Mouse (Mus musculus): Measurements from ENCODE around the gene Yrdc.

Gene Yrdc

GRCm38 (mm10) chr4:124850261-124850913 is at the start of gene Yrdc:
Gene Yrdc, plus strand, starts transcription at chr4:124850679.
- DNase-seq (ENCODE audit: low spot score in 2 of 2) = peak; percentile 89 to 94

DNA sequence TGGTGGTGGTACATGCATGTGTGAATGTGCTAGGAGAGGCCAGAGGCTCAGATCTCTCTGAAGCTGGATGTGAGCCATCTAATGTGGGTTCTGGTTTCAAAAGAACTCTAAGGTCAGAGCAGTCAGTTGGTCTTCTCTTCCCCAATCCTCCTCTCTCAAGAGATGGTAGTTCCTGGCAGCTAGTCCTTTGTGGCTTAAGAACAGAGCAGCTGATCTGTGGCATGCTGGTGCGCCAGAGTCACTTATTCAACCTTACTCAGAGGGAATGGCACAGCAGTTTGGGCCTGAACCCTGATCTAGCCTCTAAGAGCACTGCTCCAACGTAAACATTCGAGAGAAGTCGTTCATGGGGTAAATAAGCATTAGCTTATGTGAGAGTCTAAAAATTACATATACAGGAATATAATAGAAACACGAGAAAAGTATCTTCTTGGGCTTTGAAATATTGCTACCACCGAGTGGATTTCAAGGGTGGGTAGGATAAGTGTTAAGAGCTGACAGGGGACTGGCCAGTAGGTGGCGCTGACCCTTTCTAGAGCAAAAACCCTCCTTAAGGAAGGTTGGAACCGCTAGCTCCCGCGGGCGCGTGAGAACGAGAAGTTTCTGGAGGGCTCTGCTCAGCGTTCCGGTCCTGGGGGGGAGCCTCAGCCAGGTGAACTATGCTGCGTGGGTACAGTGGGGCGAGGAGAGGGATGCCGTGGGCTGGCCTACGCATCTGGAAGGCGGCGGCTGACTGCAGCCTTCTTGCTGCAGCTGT is 48.7 kb upstream of the Yrdc start, which contains the start of gene Mtf1:
Gene Mtf1, plus strand, starts transcription at position 553 of the 757 bp plus-strand sequence.
- peak; percentile 85 to 88 for DNase-seq (ENCODE audit: low spot score in 2 of 2)

GRCm38 (mm10) chr4:124802309-124803260 is 47.9 kb upstream of the Yrdc start:
- peak; percentile 94 to 96 for DNase-seq (ENCODE audit: low spot score in 2 of 2)

- no peak for DNase-seq (ENCODE audit: low spot score in 2 of 2)
Measured at GRCm38 (mm10) chr4:124803406-124803805, 47.1 kb upstream of the Yrdc start.

DNA sequence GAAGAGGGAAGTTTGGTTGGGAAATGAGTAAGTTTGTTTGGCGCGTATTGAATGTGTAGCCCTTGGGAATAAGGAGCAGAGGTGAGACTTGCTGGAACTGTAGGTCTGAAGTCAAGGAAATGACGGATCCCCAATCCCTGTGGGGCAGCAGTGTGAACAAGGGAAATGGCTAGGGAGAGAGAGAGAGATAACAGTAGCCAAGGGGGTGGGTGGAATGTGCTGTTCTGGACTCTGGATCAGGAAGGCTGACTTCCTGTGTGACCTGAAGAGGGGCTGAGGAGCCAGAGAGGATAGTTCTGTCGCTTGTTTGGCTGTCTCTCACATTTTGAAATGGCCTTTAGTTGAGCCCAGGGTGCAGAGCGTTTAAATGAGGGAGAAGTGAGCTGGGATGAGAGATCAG is 42.0 kb upstream of the Yrdc start:
- no peak for DNase-seq (ENCODE audit: low spot score in 2 of 2)

DNA sequence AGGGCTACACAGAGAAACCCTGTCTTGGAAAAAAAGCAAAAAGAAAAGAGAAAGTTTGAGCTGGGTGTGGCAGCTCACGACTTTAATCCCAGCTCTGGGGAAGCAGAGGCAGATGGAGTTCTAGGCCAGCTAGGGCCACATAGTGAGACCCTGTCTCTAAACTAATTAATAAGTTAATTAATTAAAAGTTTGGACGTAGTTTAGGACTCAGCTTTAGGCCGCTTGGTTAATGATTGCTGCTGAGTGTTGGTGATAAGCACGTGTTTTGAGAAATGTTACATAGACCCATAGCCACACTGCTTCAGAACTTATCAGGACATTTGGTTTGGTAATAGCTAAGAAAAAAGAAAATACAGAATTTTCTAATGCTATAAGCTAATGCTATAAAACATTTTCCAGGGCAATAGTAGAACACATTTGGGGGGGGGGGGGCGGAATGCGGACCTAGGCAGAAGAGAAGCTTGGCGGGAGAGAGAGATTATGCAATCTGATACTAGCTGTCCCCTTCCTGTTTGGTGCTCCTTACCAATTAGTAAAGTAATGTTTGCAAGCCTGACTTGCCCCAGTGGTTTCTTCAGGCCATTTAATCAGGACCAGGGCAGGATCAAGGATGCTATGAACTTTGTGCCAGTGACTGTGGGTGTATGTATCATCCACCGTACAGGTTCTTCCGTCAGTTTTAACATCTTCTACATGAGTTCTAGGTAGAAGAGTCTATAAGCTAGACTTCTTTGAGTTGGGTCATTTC is 41.2 kb upstream of the Yrdc start:
- DNase-seq (ENCODE audit: low spot score in 2 of 2) = no peak

GRCm38 (mm10) chr4:124810056-124810455 is 40.4 kb upstream of the Yrdc start:
- DNase-seq (ENCODE audit: low spot score in 2 of 2) = no peak

GRCm38 (mm10) chr4:124811347-124811975 is 39.0 kb upstream of the Yrdc start:
- DNase-seq (ENCODE audit: low spot score in 2 of 2) = peak; percentile 61 to 72

DNA sequence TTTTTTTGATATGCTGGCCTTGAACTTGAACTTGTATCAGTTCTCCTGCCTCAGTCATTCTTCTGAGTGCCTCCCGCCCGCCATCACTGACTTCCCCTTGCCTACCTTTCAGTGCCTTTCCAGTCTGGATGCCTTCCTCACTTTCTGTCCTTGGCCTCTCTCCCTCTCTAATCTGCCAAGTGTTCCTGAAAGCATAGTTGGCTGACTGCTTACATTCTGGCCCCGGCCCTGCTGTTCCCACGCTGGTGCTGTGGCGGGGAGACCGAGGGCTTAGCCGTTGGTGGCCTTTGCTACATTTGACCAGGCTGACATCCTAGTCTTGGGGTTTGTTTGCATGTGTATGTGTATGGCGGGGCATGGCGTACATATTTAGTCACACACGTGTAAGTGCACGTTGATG is 34.6 kb upstream of the Yrdc start:
- no peak for DNase-seq (ENCODE audit: low spot score in 2 of 2)

GRCm38 (mm10) chr4:124817803-124818202 is 32.7 kb upstream of the Yrdc start:
- no peak for DNase-seq (ENCODE audit: low spot score in 2 of 2)

- no peak for DNase-seq (ENCODE audit: low spot score in 2 of 2)
Measured at GRCm38 (mm10) chr4:124818832-124819231, 31.6 kb upstream of the Yrdc start.

DNA sequence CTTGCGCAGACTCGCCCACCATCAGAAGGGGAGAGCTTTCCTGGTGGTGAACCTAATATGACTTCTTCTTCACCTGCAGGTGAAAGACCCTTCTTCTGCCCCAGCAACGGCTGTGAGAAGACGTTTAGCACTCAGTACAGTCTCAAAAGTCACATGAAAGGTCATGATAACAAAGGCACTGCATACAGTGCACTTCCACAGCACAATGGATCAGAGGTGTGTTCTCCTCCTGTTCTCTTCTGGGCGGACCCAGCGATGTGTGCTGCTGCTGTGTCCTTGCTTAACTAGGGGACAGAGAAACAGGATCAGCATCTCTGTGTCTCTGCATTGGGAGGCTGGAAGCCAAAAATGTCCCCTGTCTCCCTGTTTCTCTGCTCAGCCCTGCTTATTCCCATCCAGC is 25.5 kb upstream of the Yrdc start:
- no peak for DNase-seq (ENCODE audit: low spot score in 2 of 2)

GRCm38 (mm10) chr4:124825371-124825965 is 25.0 kb upstream of the Yrdc start:
- DNase-seq (ENCODE audit: low spot score in 2 of 2) = no peak

DNA sequence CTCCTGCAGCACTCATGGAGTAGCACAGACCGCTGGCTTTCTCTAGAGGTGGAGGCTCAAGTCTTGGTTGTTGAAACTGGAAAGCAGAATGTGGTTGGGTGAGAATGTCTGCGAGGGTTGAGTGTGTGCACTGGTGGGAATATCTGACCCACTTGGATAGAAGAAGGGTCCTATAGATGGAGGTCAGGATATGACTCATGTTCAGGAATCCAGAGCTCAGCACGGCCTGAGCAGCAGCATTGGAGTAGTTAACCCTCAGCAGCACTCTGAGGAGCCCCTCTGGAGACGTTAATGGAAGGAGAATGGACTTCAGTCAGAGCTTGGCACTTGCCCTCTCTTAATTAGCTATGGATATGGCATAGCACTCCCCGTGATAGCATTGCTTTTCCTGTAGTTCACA is 20.8 kb upstream of the Yrdc start:
- no peak for DNase-seq (ENCODE audit: low spot score in 2 of 2)

DNA sequence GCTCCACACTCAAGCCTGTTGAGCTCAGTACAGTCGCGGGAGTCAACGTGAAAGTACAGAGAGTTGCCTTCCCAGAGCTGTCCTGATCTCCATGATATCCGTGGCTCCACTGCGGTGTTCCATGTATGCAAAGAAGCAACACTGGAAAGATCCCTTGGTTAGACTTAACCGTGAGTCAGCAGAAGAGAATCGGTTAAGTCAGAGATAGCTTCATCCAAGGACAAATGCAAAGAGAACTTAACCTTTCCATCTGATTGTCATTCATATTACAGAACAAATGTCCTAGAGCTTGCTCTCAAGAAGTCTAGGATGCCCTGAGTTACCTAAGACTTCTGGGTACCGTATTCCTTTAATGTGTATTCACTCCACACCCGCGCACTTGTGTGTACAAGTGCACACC is 17.7 kb upstream of the Yrdc start:
- DNase-seq (ENCODE audit: low spot score in 2 of 2) = no peak

GRCm38 (mm10) chr4:124838035-124838700 is 12.3 kb upstream of the Yrdc start:
- DNase-seq (ENCODE audit: low spot score in 2 of 2) = no peak

- DNase-seq (ENCODE audit: low spot score in 2 of 2) = no peak
Measured at GRCm38 (mm10) chr4:124840998-124841397, 9.5 kb upstream of the Yrdc start.

DNA sequence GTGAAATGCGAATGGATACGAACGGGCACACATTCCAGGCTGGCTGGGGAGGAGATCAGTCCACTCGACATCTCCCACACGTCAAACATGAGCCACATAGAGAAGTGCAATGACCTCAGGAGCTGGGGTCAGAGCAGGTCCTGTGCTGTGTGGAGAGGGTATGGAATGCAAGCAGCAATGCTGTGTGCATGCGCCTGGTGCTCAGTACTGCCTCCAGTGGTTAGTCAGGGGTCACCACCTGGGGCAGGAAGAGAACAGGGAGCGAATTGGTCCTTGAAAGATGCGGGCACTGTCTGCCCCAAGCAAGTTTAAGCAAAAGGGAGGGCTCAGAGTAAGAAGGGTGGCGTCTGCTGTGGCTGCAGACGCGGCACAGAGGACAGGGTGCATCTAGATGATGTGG is 7.0 kb upstream of the Yrdc start:
- DNase-seq (ENCODE audit: low spot score in 2 of 2) = no peak

- DNase-seq (ENCODE audit: low spot score in 2 of 2) = peak; percentile 85 to 87
Measured at GRCm38 (mm10) chr4:124847573-124847972, 2.9 kb upstream of the Yrdc start.

All from frontal cortex, postnatal 36 days (tissue).